Mouse (Mus musculus) c-Kit-negative CD71-positive TER-119-positive erythroid progenitor cells, embryonic 14.5 days (primary cell): ENCODE data around the gene Abl1.
A peak's percentile ranks its signal among the peaks of the same experiment; 100 is the strongest.

Source experiments
- DNase-seq: peaks from one replicate; pipeline ENCODE4 v3.0.0-alpha.2; 2013; ENCODE audit warnings: low read depth, low spot score

Gene Abl1

GRCm38 (mm10) chr2:31742134-31742533 is 54.0 kb downstream of the Abl1 start:
- no peak for DNase-seq

GRCm38 (mm10) chr2:31745741-31746243 is 57.6 kb downstream of the Abl1 start:
- DNase-seq: no peak

- DNase-seq: no peak
Measured at GRCm38 (mm10) chr2:31746835-31747234, 58.7 kb downstream of the Abl1 start.

GRCm38 (mm10) chr2:31749046-31749709 is 61.0 kb downstream of the Abl1 start:
- DNase-seq: no peak

- no peak for DNase-seq
Measured at GRCm38 (mm10) chr2:31750133-31750532, 62.0 kb downstream of the Abl1 start.

- no peak for DNase-seq
Measured at GRCm38 (mm10) chr2:31757472-31757871, 69.3 kb downstream of the Abl1 start.

- no peak for DNase-seq
Measured at GRCm38 (mm10) chr2:31758966-31759365, 70.8 kb downstream of the Abl1 start.

GRCm38 (mm10) chr2:31759751-31760460 is 71.7 kb downstream of the Abl1 start:
- peak; percentile 11 for DNase-seq

GRCm38 (mm10) chr2:31760486-31760885 is 72.3 kb downstream of the Abl1 start:
- no peak for DNase-seq

- DNase-seq: no peak
Measured at GRCm38 (mm10) chr2:31761115-31761531, 72.9 kb downstream of the Abl1 start.

- no peak for DNase-seq
Measured at GRCm38 (mm10) chr2:31761585-31761984, 73.4 kb downstream of the Abl1 start.

- no peak for DNase-seq
Measured at GRCm38 (mm10) chr2:31762155-31762554, 74.0 kb downstream of the Abl1 start.

GRCm38 (mm10) chr2:31762853-31763252 is 74.7 kb downstream of the Abl1 start:
- DNase-seq: no peak

- no peak for DNase-seq
Measured at GRCm38 (mm10) chr2:31763271-31763670, 75.1 kb downstream of the Abl1 start.

GRCm38 (mm10) chr2:31767104-31767503 is 78.9 kb downstream of the Abl1 start:
- DNase-seq: no peak

GRCm38 (mm10) chr2:31767815-31768214 is 79.6 kb downstream of the Abl1 start:
- no peak for DNase-seq

- no peak for DNase-seq
Measured at GRCm38 (mm10) chr2:31769115-31769514, 80.9 kb downstream of the Abl1 start.

GRCm38 (mm10) chr2:31769631-31770111 is 81.5 kb downstream of the Abl1 start:
- no peak for DNase-seq

- no peak for DNase-seq
Measured at GRCm38 (mm10) chr2:31770781-31771441, 82.7 kb downstream of the Abl1 start.

GRCm38 (mm10) chr2:31776479-31776878 is 88.3 kb downstream of the Abl1 start:
- DNase-seq: no peak

- DNase-seq: no peak
Measured at GRCm38 (mm10) chr2:31779258-31779657, 91.1 kb downstream of the Abl1 start.

GRCm38 (mm10) chr2:31782958-31783602 is 94.9 kb downstream of the Abl1 start:
- no peak for DNase-seq
